Mouse (Mus musculus): Measurements from ENCODE around the gene Mospd3.

GRCm38 (mm10) chr5:137633397-137634084 is 32.7 kb upstream of the Mospd3 start:
- no peak for TF ChIP-seq CTCF (IDR thresholded peaks at IDR 0.05)
- TF ChIP-seq EP300 (IDR thresholded peaks at IDR 0.05) = peak; percentile 16; the same call in 1 of the 2 replicates
